Mouse (Mus musculus): ENCODE results near the gene Fstl4.

GRCm38 (mm10) chr11:53056781-53057180, 292.3 kb downstream of the Fstl4 start:
- TF ChIP-seq ZC3H11A (IDR thresholded peaks at IDR 0.05; ENCODE audit: borderline replicate concordance, low read depth, low read length), result no peak
- TF ChIP-seq MAFK (IDR thresholded peaks at IDR 0.05; ENCODE audit: insufficient read depth, low read depth, low read length), result no peak
- TF ChIP-seq ZNF384 (IDR thresholded peaks at IDR 0.05; ENCODE audit: low read depth, low read length), result no peak
- TF ChIP-seq HCFC1 (IDR thresholded peaks at IDR 0.05; ENCODE audit: borderline replicate concordance, insufficient read depth, low read length), result no peak
- no peak for TF ChIP-seq CHD2 (IDR thresholded peaks at IDR 0.05; ENCODE audit: low read depth, low read length)

All from ES-E14 (cell line).